Mouse (Mus musculus): Measurements from ENCODE around the gene Lhx1.

Lhx1 gene

DNA sequence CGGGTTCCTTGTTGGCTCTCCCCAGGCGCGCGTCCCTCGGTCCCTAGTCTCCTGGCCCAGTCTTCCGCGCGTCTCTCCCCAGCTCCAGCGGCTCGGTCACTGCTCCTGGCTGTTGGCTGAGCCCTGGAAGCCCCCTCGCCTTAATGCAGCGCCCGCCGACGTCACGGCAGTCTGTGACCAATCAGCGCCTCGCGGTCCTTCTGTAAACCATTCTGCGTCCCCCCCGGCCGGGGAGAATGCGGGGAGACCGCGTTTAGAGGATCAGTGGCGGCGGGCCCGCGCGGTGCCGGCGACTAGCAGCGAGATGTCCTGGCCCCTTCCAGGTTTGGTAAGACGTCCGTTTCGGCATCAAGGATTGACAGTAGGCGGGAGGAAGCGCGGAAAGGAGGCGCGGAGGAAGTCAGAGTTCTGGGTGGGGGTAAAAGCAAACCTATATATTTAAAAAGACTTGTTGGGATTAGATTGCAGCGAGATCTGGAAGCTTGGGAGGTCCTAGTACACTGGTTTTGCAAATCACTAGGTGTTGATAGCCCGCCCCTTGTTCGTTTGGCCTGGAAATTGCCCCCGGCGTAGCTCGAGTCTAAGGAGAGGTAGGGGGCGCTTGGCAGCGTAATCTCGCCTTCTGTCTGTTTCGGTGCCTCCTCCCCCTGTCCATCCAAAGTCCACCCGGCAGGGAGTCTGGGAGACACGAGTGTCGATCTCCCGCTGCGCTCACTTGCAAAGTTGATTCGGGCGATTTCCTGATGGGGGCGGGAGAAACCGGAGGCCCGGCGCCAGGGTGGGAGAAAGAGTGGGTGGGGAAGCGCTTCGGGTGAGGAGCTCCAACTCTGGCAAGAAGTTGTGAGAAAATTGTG, at the start of gene Lhx1:
Lhx1 (minus strand) TSS at position 115 of the 854 bp plus-strand sequence.
- DNase-seq (ENCODE audit: low read depth, low spot score) = peak; percentile 25

DNA sequence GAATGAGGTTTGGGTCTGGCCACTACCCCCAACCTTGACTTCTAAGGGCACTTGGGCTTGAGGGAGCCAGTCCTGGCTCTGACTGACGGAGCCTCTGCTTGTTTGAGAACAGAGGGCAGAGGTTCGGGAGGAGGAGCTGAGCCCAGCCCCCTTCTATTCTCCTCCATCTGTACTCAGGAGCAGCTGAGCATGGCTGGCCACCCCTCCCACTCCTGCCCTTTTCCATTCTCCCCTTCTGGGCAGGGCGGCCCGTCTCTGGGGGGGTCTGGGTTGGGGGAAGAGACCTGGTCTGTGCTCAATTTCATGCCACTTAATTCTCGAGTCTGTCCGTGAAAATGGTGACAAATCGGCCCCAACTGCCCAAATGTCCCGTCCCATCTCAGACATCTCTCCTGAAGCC, 49.5 kb upstream of the Lhx1 start:
- no peak for DNase-seq (ENCODE audit: low read depth, low spot score)

DNA sequence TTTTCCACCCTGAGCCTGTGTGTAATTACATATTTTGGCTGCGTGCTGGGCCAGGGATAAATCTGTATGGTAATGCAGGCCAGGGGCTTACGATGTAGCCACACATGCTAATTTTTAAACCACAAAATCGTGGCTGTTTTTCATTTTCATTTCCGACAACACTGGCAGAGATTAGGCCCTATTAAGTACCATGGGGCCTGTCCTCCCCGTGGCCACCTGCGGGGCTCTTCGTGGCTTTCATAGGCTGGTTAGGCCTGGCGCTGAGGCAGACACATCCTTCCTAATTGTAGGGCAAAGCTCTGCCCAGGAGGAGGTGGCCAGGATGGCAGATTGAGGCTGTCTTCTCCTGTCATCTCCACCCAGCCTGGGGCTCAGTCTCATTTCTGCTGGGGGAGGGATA, 48.3 kb upstream of the Lhx1 start:
- DNase-seq (ENCODE audit: low read depth, low spot score) = no peak

DNA sequence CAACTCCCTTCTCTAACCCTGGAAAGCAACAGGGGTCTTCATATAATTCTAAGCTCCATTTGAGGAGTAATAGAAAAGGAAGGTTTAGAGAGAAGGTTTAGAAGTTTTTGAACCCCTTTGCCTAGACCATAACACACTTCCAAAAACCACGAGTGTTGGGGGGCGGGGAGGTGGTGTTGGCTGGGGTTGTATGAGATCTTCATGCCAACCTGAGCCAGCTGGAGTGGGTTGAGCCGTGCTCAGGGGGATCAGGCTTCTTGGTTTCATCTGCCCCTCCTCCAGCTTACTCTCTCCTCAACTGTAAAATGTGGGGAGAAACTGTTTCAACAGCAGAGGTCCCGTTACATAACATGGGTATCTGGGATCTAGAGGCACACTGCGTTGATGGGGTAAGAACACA, 45.5 kb upstream of the Lhx1 start:
- DNase-seq (ENCODE audit: low read depth, low spot score) = no peak

DNA sequence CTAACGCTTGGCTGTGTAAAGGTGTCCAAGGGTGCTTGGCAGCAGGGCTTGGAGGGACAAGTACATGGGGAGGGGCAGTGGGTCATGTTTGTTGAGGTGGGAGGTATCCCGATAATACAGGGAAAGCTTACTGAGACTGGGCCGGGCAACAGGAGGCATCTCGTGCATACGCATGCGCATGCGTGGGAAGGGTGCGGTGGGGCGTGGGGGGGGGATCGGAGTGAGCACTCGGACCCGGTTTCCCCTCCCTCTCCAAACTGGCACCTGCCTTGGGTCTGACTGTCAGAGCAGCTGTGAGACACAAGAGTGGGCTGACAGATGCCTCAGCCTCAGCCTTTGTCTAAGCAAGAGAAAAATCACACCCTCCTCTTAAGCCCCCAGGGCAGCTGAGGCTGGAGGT, 45.1 kb upstream of the Lhx1 start:
- no peak for DNase-seq (ENCODE audit: low read depth, low spot score)

DNA sequence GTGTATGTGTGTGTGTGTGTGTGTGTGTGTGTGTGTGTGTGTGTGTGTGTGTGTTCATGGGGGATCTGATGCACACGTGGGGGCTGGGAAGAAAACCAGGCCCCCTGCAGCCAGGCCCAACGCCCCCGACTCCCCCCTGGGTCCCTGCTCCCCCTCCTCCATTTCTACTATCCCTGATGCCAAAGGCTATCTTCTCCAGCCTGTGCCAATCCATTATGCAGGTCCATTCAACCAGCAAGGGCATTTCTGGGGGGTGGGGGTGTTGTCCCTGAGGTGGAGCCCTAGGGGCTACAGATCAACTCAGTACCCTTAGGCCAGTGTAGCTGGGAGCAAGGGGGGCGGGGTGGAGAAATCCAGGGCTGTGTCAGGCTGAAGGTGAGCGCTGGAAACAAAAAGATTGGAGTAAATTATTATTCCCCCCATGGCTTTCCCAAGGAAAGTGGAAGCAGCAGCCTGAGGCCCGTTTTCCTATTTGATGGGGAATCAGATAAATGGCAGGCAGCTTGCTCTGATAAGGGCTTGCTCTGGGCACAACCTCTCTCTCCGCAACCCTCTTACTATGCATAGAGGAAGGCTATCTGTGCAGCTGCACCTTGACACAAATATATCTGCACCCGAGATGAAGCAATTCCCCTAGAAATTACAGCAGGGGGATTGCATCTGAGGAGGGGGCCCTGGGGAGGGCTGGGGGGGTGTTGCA, 43.9 kb upstream of the Lhx1 start:
- DNase-seq (ENCODE audit: low read depth, low spot score) = no peak

DNA sequence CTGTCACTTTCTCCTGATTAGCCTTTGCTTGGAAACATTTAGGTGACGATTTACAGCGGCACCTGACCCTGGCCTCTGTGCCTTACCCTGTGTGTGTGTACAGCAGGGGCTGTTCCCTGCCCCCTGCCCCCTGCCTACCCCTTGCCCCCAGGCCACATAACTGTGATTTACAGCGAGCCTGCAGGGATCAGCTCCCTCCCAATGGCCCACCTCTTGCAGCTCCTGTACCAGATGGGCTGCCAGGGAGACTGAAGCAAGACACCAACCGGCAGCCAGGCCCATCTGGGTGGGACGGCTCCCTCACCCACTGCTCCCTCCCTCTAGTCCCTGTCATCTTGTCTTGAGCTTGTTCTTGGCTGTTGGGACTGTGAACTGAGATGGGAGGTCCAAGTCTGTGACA, 43.1 kb upstream of the Lhx1 start:
- no peak for DNase-seq (ENCODE audit: low read depth, low spot score)

DNA sequence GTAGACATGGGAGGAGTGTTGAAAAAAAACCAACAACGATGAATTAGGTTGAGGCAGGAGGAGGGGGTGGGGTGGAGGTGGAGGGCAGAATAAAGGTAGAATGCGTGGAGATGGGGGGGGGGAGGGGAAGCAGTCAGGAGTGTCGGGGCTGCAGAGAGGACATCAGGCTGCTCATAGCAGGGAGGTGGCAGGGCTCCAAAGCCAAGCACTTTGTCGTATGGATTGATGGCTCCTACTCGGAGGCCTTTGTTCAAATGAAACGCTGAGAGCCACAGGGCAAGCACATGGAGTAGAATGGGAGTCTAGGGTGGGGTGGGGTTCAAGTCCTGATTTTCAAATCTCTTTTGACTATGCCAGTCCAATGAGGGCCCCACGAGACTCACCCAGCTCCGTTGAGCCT, 41.4 kb upstream of the Lhx1 start:
- no peak for DNase-seq (ENCODE audit: low read depth, low spot score)

DNA sequence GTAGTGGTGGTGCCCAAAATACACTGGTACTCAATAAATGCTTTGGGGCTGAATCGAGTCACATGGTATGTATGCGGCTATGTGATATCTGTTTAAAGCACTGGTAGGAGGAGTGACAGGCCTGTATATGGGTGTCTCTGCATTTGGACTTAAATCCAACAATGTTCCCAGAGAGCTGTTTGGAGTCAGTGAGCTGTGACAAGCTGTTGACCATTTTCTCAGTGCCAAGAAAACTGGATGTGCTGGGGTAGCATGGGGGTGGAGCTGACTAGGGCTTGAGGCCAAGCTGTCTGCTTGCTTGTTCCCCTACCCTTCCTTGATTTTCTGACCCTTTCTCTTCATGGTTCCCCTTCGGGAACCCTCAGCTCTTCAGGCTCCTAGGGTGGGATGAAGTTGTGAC, 39.9 kb upstream of the Lhx1 start:
- no peak for DNase-seq (ENCODE audit: low read depth, low spot score)

DNA sequence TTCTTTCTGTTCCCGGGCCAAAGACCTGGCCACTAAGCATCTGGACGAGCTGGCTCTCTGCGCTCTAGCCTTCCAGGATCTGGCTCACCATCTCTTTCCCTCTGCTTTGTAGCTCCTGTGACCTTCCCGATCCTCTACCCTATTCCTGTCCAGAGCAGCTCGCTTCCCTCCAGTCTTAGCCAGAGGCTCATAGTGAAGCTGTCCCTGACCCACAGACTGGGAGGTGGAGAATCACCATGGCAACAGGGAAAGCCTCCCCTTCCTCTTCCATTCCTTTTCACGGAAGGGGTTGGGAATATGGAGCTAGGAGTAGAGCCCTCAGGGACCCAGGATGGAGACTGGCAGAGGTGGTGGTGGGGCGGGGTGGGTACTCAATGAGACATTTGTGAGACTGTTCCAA, 38.0 kb upstream of the Lhx1 start:
- DNase-seq (ENCODE audit: low read depth, low spot score) = no peak

DNA sequence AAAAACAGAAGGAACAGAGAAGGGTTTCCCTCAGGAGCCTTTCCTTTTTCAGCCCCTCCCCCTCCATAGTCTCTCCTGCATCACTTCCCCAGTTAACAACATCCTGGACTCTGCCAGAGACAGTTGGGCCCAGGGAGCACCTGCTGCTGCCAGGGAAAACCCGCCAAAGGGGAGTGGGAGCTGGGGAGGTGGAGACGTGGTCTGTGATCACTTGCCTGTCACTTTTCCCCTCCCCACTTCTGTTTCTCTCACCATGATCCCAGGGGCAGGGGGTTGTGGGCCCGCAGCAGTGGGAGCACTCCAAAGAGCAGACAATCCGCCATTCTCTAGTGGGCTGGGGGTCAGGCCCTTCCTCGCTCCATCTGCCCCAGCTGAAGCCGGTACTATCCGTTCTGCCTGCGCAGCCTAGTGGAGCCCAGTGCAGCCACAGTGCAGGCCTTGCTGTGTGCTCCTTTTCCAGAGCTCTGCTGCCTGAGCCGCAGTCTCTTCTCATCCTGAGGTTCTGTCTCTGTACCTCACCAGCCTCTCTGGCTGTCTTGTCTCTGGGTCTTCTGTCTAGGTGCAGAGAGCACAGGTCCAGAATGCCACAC, 37.5 kb upstream of the Lhx1 start:
- DNase-seq (ENCODE audit: low read depth, low spot score) = no peak

DNA sequence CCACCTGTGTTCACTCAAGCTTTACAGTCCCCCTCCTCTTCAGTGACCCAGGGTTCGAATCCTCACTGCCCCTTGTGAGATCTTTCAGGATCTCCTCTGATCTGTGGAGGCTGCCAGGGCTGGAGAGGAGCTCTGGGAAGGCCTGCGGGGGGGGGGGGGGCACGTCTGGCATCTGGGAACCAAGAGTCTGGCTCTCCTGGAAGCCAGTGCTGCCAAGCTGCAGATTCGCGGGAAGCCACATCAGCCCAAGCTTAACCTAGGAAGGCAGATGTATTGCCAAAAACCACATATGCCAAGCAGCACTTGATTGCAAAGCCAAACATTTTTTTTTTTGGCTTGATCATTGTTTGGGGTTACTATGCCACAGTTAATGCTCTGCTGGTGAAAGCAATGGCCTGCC, 36.2 kb upstream of the Lhx1 start:
- no peak for DNase-seq (ENCODE audit: low read depth, low spot score)

DNA sequence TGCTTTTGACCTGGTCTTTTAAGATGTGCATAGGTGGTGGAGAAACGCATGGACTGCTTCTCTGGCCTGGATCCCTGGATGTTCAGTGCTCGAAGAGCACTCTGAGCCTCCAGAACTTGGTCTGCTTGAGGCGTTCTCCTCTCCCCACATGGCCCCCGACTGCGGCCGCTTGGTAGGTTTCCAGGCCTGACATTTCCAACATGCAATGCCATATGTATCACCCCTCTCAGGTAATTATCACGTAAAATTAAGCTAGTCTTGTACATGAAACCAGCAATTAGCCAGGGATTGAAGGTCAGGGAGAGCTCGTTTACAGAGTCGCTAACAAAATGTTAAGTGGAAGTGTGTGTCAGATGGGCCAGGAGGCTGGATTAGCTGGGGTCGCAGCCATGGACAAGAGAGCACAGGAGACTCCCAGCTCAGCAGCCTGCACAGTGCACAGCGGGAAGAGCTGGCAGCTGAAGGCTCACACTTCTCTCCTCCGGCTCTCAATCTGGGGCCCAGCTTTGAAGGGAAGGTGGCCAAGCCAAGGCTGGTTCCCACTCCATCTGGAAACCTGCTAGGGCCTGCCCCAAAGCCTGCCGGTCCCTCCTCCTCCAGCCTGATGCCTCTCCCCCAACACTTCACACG, 28.6 kb upstream of the Lhx1 start:
- DNase-seq (ENCODE audit: low read depth, low spot score) = no peak

DNA sequence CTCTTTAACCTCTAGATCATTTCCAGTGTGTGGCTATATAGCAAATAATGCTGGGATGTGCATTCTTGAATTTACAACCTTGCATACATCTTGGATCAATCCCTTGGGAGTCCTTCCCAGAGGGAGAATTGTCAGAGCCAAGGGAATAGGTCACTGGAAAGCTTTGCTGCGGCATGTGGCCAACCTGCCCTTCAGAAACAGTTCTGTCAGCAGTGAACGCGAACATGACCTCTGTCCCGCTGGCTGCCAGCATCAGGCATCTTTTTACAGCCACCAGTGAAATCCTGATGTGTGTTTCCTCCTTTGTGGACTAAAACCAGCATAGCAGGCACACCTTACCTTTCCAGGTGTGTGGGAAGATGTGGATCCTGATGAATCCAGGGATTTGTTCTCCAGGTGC, 26.0 kb upstream of the Lhx1 start:
- no peak for DNase-seq (ENCODE audit: low read depth, low spot score)

DNA sequence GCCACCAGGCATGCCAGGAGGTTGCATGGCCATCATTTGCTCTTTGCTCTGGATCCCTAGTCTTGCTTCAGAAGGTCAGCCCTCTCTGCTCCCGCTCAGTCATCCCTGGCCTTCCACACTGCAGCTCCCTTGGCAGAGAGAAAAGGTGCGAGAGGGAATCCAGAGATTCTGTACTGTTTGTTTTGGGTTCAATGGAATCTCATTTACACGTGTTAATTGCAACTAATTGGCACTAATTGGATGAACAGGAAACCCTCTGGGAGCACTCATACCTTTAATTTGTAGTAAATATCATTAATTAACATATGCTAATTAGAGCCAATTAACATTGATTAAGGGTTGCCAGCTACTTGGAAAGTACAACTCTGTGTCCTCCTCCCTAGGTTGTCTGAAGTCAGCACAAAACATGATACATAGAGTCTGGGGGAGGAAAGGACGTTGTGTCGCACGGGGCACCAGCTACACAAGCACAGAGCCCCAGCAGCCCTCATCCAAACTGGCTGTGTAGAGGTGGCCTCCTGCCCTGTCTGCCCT, 24.0 kb upstream of the Lhx1 start:
- no peak for DNase-seq (ENCODE audit: low read depth, low spot score)

DNA sequence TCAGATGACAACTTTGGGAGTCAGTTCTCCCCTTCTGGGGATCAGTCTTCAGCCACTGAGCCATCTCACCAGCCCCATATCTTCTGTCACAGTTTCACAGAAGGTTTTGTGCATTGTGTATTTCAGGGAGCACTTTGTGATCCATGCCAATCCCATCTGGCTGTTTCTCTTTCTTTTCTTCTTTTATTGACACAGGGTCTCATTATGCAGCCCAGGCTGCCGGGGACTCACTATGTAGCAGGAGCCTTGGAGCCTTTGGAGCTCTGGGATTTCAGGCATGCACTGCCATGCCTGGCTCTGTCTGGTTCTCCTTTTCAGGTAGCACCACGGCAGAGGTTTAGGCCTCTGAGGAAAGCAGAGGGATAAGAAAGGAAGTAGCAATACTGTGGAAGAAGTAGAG, 23.0 kb upstream of the Lhx1 start:
- no peak for DNase-seq (ENCODE audit: low read depth, low spot score)

DNA sequence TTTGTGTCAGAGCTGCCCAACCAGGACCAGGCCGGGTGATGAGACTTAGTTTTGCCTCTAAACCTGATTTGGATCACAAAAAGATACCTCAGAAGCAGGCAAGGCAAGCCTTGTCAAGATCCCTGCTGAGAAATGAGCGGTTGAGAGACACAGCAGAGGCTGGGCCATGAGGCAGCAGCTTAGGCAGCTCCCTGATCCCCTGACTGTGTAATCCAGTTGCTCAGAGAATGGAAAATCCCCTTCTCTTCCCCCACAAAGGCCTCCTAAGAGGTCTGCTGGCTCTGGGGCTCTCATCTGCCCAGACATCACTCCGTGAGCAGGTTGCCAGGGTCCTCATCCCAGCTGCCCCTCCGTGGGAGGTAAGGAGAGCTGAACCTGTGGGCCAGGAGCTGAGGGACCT, 14.6 kb upstream of the Lhx1 start:
- no peak for DNase-seq (ENCODE audit: low read depth, low spot score)

DNA sequence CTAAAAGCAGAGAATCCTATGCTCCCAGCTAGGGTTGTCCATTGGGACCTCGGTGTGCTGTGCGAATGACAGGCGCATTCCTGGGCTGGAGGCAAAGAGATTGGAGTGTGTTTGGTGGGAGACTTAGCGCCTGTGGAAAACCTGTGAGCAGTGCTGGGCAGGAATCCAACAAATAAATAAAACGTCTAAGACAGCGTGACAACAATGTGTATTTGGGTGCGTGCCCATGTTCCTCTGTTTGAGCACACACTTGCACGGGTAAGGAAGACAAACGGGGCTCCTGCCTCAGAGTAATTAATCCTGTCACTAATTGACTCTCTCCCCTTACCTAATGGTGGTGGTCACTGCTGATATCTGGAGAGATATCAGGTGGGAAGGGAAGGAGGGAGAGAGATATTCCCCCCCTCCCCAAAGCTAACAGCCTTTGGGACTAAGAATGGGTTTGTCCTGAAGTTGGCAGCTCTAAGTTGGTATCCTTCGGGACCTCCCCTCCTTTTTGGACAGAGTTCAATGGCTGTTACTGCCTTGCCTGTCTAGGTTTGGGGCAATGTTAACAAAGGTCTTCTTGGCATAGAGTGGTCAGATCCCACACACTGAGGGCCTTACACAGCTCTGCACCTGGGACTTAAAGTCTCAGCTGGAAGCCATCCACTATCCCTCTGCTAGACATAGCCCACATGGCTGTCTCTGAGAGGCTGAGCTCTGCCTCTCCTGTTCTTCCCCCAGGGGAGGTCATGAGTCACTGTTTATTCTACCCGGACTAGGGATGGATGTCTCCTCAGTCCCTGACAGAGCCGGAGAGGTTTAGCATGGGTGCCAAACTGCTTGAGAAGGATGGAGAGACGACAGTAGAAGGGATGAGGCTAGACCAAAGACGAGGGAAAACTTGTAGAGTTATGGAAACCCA, 4.7 kb upstream of the Lhx1 start:
- no peak for DNase-seq (ENCODE audit: low read depth, low spot score)

DNA sequence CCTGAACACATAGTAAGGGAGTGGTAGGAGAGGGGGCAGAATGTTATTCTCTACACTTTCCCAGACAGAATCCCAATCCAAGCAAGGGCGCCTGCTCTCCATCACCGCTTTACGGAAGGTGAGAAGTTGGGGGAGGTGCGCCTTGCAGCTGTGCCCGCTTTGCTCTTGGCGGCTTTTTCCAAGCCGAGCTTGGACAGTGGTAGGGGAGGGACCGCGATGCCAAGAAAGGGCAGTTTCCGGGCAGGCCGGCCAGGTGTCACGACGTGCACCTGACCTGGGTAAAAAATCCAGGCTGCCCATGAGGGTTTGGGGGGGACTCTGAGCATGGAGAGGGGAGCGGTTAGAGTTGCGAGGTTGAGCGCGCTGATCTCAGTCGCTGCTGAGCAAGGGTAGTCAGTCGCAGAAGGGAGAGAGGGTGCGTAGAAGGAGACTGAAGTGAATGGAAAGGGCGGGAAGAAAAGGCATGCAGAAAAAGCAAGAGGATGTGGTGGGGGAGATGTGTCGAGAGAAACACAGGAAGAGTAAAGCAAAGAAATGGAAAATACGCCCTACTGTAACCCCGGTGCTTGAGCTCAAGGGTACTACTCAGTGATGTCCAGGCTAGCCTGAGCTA, 3.9 kb upstream of the Lhx1 start:
- DNase-seq (ENCODE audit: low read depth, low spot score) = no peak

DNA sequence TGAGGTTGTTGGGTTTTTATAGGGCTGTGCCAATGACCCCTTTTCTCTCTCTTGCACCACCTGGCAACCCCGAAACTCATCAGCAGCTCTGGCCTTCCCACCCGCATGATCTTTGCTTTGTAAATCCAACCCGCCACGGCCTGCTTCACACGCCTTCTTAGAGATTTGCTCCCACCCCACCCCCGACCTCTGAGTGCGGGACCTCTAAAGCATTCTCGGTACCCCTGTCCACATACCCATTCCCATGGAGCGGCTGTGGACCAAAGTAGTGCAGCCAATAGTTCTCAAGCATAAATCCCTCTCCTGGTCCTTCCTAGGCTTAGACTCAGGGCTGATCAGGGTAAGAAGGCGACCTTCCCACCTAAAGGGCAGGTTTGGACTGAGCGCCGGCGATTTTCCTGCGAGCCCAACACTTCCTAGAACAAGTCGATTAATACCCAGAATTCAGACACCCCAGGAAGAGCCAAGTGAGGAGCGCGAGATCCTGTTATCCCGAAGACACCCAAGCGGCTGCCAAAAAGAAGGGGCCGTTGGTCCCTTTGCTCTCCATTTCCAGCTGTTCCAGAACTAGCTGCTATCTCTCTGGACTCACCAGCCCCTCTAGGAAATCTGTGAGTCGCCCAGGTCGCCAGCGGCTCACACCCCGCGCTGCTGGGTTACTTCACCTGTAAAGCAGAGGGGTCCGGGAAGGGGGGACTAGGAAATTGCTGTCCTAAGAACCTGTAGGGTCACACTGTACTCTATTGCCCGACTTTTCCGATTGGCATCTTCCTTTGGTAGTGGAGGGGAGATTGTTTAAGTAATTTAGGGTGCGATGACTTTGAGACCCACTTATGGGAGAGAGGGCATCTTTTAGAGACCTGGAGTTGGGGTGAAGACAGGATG, 1.9 kb upstream of the Lhx1 start:
- no peak for DNase-seq (ENCODE audit: low read depth, low spot score)

All from CD4-positive, CD25-positive, alpha-beta regulatory T cell, adult 2 months (primary cell).